Mouse (Mus musculus) midbrain, postnatal 0 days (tissue): ENCODE results near the gene Mlycd. TPM values are rescaled to one million over a fixed set of nuclear protein-coding genes. Genes with fewer than 3 reads are reported as not detected.

ENCODE experiments used
- ATAC-seq: fragments of 200-750 bp; cut with Nextera tagmentation; 2 replicates; pipeline ENCODE4 v1.8.0; 2017; ENCODE audit warnings: moderate number of reproducible peaks, mild to moderate bottlenecking, moderate TSS enrichment, moderate library complexity; ENCODE audit not compliant: low FRiP score
- DNase-seq: peaks from one replicate; pipeline ENCODE4 v3.0.0-alpha.2; 2015; ENCODE audit warnings: low spot score
- H3K27ac ChIP-seq: fragments of 300-500 bp; sonication (generic); 2 replicates; pipeline ENCODE4 v1.5.1; 2014; ENCODE audit warnings: low read depth, mild to moderate bottlenecking, low read length, mixed read lengths
- H3K27me3 ChIP-seq: fragments of 300-500 bp; sonication (generic); 2 replicates; pipeline ENCODE4 v1.6.1; 2014; ENCODE audit warnings: low read length, control low read depth, mixed read lengths; ENCODE audit not compliant: insufficient read depth
- H3K36me3 ChIP-seq: fragments of 300-500 bp; sonication (generic); 2 replicates; pipeline ENCODE4 v1.6.1; 2014; ENCODE audit warnings: low read length, control low read depth, mixed read lengths; ENCODE audit not compliant: insufficient read depth
- H3K4me1 ChIP-seq: fragments of 300-500 bp; sonication (generic); 2 replicates; pipeline ENCODE4 v1.6.1; 2014; ENCODE audit warnings: mild to moderate bottlenecking, control low read depth, antibody characterized with exemption, low read length, mixed read lengths; ENCODE audit not compliant: insufficient read depth
- H3K4me2 ChIP-seq: fragments of 300-500 bp; sonication (generic); 2 replicates; pipeline ENCODE4 v1.6.1; 2014; ENCODE audit warnings: low read depth, mild to moderate bottlenecking, low read length, mixed read lengths; ENCODE audit not compliant: poor library complexity, severe bottlenecking
- H3K4me3 ChIP-seq: fragments of 300-500 bp; sonication (generic); 2 replicates; pipeline ENCODE4 v1.5.1; 2014; ENCODE audit warnings: low read depth, mild to moderate bottlenecking, low read length, moderate library complexity
- H3K9ac ChIP-seq: fragments of 300-500 bp; sonication (generic); replicated peaks from 2 replicates; pipeline ENCODE4 v1.6.1; 2014; ENCODE audit warnings: mild to moderate bottlenecking, low read length, moderate library complexity, mixed read lengths; ENCODE audit not compliant: poor library complexity, severe bottlenecking
- H3K9me3 ChIP-seq: fragments of 300-500 bp; sonication (generic); 2 replicates; pipeline ENCODE4 v1.6.1; 2016; ENCODE audit warnings: low read length, control low read depth
- CTCF ChIP-seq: IDR thresholded peaks from 2 replicates; pipeline ENCODE4 v1.5.1; 2016; ENCODE audit warnings: antibody characterized with exemption, mild to moderate bottlenecking
- WGBS: fragments of 180-500 bp; shearing (Covaris S2); extraction: QIAGEN DNeasy Blood & Tissue Kit; methylation state at CpG from one replicate; pipeline ENCODE4 v1.1.7; 2014; 5-methylcytosine and 5-hydroxymethylcytosine counted together
- polyA plus RNA-seq: library from polyadenylated mRNA; unstranded; fragments of >200 nt; fragmentation: Nextera tagmentation; extraction: Ambion mirVana; gene quantifications from 2 replicates; pipeline ENCODE4 v1.2.1, GENCODE M21; 2015
- total RNA-seq: library from RNA; depleted of rRNA; stranded (reverse); fragments of >200 nt; gene quantifications from 2 replicates; pipeline ENCODE4 v1.2.3, GENCODE M21; 2014

Mlycd gene
- total and polyA plus RNA-seq, 2 experiments from 2014 or later, result 20.6 to 32.1 TPM

DNA sequence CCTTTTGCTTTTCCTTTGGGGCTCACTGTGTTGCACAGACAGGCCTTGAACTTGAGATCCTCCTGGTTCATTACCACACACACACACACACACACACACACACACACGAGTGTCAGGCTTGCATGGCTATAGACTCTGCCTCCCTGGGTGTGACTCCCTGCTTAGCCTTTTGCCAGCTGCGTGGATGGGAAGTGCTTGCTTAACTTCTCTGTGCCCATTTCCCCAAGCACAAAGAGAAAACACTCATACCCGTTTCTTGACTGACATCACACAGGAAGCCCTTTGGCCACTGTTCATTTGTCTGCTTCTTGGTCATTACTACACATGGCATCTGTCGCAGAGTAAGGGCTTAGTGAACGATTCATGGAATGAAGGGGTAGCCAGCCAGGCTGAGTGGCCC, 47.3 kb downstream of the Mlycd start:
- H3K4me2 ChIP-seq, result no peak overlapping the region
- no peaks in the 10 kb centered on the region for H3K9me3 ChIP-seq
- 0 out of 2 replicates have a peak, but pooled peaks cover 3% of the 10 kb centered on the region for H3K4me1 ChIP-seq
- 71% methylated on average over 5 of the region's 5 CpGs for WGBS
- H3K9ac ChIP-seq, result no peak overlapping the region
- no peak overlapping the region for H3K27ac ChIP-seq
- no peak overlapping the region for H3K4me3 ChIP-seq
- ATAC-seq, result no peak
- no peak for DNase-seq
- no peaks in the 10 kb centered on the region for H3K36me3 ChIP-seq
- TF ChIP-seq CTCF, result no peak
- no peaks in the 10 kb centered on the region; the same call in 1 of the 2 replicates for H3K27me3 ChIP-seq

DNA sequence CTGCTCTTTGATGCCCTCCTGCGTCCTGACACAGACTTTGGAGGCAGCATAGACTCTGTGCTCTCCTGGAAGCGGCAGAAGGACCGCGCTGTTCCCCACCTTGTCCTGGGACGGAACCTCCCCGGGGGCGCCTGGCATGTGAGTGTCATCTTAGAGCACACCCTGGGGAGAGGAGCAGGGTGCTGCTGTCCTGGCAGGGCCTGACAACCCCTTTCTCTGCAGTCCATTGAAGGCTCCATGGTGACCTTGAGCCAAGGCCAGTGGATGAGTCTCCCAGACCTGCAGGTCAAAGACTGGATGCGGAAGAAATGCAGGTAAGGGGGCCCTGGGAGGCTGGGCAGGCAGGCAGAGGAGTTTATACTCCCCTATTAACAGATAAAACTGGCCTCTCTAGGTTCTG, 48.3 kb downstream of the Mlycd start:
- Histone ChIP-seq H3K27me3 (no peaks in the 10 kb centered on the region; the same call in 1 of the 2 replicates), H3K4me3 (no peak overlapping the region), H3K4me2 (no peak overlapping the region), H3K4me1 (0 out of 2 replicates have a peak, but pooled peaks cover 3% of the 10 kb centered on the region), H3K9ac (no peak overlapping the region), H3K27ac (no peak overlapping the region), H3K36me3 (no peaks in the 10 kb centered on the region), H3K9me3 (no peaks in the 10 kb centered on the region)
- DNase-seq, result no peak
- no peak for ATAC-seq
- WGBS, result 95% methylated on average over 8 of the region's 8 CpGs
- TF ChIP-seq CTCF, result no peak

DNA sequence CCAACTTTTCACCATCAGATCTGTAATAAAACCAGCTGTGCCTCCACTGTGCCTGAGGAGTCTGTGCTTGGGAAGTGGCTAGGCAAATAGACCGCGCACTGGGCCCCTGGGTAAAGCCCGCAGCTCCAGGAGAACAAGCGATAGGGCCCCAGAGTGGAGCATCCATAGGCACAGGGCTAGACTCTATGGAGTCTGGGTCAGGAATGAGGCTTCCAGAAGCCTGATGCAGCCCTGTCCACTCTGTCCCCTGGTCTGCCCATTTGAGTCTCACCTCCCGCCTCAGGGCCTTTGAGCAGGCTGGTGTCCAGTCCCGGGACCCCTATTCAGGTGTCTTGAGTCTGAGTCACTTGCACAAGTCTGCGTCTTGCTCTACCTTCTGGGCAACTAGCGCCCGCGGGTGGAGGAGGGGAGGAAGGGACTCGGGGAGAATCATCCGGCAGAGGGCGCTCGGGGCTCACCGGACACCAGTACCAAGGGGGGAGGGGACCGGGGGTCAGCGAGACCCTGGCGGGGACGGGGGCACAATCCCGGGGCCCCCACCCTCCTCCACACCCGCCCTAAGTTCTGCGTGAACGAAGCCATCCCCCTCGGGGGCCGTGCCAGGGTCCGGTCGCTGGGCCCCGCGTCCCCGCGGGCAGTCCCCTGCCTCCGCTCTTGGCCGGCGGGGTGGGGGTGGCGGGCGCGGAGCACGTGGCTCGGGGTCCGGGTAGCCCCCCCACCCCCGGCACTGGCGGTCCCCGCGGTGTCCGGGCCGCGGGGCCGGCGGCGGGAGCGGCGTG, 51.7 kb downstream of the Mlycd start, which contains the start of gene Necab2:
TSS of gene Necab2 (plus strand) at position 509 of the 779 bp plus-strand sequence.
- H3K4me3 ChIP-seq, result peak within 1 kb of the TSS; percentile 69
- H3K9ac ChIP-seq, result peak within 1 kb of the TSS; percentile 82
- no peaks in the 10 kb centered on the region; the same call in none of the 2 replicates for H3K4me1 ChIP-seq
- ATAC-seq (peak; percentile 75), DNase-seq (peak; percentile 85)
- under 1% methylated on average over 28 of the region's 52 CpGs for WGBS
- no peaks in the 10 kb centered on the region for H3K9me3 ChIP-seq
- no peaks in the 10 kb centered on the region; the same call in 1 of the 2 replicates for H3K27me3 ChIP-seq
- no peak within 1 kb of the TSS for H3K27ac ChIP-seq
- no peaks in the 10 kb centered on the region for H3K36me3 ChIP-seq
- H3K4me2 ChIP-seq, result peak within 1 kb of the TSS; percentile 86
- TF ChIP-seq CTCF, result peak; percentile 90

DNA sequence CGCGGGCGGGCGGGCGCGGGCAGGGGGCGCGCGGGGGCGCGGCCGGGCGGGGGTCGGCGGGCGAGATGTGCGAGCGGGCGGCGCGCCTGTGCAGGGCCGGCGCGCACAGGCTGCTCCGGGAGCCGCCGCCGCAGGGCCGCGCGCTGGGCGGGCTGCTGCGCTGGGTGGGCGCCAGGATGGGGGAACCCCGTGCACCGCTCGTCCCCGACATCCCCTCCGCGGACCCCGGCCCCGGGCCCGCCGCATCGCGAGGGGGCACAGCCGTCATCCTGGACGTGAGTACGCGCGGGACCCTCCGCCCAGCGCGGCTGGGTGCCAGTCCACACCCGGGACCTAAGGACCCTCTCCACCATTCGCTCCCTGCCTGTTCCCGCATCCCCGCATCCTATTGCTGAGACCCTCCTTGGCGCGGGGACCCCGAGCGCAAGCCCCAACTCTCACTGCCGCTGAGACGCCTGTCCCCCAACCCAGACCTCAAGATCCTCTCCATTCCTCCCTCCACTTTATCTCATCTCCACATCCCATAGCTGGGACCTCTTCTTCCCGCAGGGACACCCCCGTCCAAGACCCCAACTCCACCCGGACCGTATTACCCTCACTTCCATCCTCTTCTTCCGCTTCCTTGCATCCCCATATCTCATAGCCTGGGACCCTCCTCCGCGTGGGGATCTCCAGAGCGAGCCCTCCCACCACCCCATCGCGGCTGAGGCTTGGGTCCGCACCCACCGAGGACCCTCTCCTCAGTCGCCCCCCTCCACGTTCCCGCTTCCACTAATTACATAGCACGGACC, 52.5 kb downstream of the Mlycd start:
- no peak for TF ChIP-seq CTCF
- WGBS, result 2% methylated on average over 30 of the region's 80 CpGs
- DNase-seq, result no peak
- H3K9ac ChIP-seq, result peak overlapping the region; percentile 82
- H3K4me1 ChIP-seq, result no peaks in the 10 kb centered on the region; the same call in none of the 2 replicates
- no peaks in the 10 kb centered on the region; the same call in 1 of the 2 replicates for H3K27me3 ChIP-seq
- H3K9me3 ChIP-seq, result no peaks in the 10 kb centered on the region
- H3K36me3 ChIP-seq, result no peaks in the 10 kb centered on the region
- H3K4me3 ChIP-seq, result peak overlapping the region; percentile 69
- peak overlapping the region; percentile 86 for H3K4me2 ChIP-seq
- no peak overlapping the region for H3K27ac ChIP-seq
- ATAC-seq, result peak; percentile 71

DNA sequence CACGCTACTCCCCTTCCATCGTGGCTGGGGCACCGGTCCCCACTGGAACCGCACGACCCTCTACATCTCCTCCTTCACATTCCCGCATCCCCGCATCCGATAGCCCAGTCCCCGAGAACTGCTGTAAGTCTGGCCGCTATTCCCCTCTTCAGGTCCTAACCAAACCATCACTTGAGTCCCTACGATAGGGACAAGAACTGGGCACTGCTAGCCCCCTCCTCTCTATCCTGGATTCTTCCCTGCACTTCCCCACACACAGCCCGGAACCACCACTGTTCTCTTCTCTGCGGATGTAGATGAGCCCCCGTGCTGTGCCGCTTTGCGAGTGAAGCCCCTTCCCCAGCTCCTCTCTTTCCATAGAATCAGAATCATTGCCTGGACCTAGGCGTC, 53.1 kb downstream of the Mlycd start:
- no peak for ATAC-seq
- no peaks in the 10 kb centered on the region; the same call in none of the 2 replicates for H3K4me1 ChIP-seq
- peak overlapping the region; percentile 82 for H3K9ac ChIP-seq
- peak overlapping the region; percentile 86 for H3K4me2 ChIP-seq
- under 1% methylated on average over 17 of the region's 17 CpGs for WGBS
- TF ChIP-seq CTCF, result no peak
- H3K27ac ChIP-seq, result no peak overlapping the region
- no peaks in the 10 kb centered on the region; the same call in 1 of the 2 replicates for H3K27me3 ChIP-seq
- DNase-seq, result no peak
- H3K36me3 ChIP-seq, result no peaks in the 10 kb centered on the region
- peak overlapping the region; percentile 69 for H3K4me3 ChIP-seq
- no peaks in the 10 kb centered on the region for H3K9me3 ChIP-seq
